Mouse (Mus musculus) spleen, adult 18-20 months (tissue): Measurements from ENCODE around the gene Ccl27a.
A peak's percentile ranks its signal among the peaks of the same experiment; 100 is the strongest.

Experiments used
- DNase-seq, 2 experiments: peaks; one replicate each; pipeline ENCODE4 v3.0.0; 2022; ENCODE audit warnings: mixed read lengths in 2 of 2

The Ccl27a gene

DNA sequence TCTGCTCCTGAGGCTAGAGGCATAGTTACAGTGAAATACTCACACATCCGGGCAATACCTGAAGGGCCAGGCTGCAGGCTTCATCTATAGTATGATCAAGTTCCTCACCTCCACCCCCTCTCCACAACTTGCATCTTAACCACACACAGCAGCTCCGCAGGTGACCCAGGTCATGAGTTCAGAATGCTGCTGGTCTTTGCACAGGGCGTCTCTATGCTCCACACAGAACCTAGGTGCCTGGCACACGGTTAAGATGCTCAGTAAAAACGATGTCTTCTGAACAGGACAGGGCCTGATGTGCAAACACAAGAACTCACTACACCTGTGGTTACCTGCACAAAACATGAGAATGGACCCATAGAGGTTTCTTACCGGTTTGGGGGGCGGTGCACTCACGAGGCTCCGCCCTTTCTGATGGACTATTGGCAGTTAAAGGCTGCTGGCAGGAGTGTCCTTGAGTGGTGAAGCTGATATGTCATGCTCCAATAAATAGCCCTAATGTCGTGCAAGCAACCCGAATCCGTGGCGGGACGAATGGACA is 19.2 kb downstream of the Ccl27a start, which contains the start of gene Galt:
Gene Galt (plus strand): TSS at position 432 of the 541 bp plus-strand sequence.
- DNase-seq = no peak

DNA sequence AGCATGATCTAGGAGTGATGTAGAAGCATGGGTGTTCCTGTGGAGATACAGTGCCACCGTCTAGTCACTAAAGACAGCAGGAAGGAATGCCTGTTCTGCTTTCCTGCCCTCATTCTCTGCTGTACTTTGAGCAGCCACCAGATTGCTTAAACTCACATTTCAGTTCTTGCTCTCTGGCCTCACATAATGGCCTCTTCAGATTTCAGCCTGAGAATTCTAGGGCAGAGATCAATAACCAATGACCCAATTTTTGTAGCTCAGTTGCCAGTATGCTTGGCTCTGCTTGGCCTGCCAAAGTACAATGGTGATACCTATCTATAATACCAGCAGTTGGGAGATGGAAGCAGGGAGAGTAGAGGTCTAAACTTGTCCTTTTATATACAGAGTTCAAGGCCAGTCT is 29.0 kb downstream of the Ccl27a start:
- no peak for DNase-seq

DNA sequence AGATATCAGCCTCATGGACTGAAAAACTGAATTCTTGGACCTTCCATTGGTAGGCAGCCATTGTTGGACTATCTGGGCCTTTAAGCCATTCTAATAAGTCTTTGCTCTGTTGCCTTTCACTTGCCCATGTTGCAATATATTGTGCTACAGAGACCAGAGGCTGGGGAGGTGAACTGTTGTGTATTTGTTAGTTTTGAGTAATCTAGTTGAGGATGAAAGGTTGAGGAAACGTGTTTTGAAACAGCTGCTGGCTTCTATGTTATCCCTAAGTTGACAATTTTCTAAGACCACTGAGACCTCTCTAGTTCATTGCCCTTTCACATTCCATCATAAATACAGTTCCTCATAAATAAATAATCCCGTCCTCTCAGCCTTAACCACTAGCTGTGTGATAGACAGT is 29.9 kb downstream of the Ccl27a start:
- DNase-seq = no peak

DNA sequence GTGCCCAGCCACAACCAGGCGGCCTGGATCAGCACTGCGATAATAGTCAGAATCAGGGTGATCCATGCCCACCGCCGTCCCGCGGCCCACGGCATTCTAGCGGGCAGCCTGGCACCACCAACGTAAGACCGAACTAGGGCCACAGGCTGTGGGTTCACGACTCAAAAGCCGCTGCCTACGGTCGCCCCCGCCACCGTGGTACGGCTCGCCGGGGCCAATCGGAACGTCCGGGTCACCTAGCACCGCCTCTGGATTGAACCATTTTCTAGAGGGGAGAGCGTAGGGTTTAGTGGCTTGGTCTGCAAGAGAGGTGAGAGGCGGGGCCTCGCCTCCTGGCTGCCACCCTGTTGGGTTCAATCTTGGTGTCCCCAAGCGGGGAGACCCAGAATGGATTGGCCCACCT is 32.9 kb downstream of the Ccl27a start:
- DNase-seq = peak; percentile 91

DNA sequence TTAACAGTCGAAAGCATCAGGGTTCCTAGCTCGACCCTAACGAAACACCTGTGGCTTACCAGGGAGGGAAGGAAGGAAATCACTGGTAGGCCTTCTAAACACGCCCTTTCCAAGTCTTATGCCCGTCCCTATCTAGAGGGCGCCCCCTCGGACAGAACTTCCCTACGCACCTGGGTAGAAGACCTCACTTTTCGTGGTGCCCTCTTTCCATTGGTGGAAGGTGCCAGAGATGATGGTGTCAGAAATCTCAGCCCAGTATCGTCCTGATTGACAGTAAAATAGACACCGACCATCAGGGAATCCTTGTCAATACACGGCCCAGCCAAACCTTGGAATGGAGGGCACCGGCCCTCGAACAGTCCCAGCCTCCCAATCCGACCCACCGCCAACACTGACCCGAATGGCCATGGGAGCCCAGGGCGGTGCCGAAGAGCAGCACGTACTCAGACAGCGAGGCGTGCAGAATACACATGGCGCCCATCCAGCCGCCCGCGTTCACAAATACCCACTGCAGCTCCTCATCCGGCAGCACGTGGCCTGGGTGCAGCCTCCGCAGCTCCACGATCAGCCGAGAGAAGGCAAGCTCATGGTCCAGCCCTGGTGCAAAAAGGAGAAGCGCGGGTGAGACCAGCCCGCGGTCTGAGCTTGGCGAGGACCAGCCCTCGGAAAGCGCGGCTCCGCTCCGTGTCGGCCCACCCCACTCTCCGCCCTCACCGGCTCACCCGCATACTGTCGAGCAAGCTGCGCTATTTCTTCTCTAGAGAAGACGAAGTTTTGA is 33.5 kb downstream of the Ccl27a start:
- peak in 1 of 2 experiments; percentile 46 for DNase-seq

DNA sequence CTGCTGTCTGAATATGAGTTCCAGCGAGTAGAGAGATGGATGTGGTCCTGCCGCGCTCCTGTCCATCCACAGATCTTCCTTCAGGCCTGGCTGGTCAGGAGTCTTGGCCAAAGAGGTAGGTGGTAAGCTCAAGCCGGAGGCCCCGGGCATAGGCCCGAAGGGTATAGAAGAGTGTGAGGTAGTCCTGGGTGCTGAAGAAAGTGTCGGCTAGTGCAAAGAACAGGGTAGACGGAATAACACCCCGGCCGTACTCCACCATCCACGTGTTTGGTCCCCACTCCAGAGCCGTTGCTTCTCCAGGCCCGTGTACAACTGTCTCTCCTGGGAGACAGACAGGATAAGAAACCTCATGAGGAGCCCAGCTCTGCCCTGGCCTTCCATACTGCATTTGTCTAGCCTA is 34.8 kb downstream of the Ccl27a start:
- DNase-seq = no peak

DNA sequence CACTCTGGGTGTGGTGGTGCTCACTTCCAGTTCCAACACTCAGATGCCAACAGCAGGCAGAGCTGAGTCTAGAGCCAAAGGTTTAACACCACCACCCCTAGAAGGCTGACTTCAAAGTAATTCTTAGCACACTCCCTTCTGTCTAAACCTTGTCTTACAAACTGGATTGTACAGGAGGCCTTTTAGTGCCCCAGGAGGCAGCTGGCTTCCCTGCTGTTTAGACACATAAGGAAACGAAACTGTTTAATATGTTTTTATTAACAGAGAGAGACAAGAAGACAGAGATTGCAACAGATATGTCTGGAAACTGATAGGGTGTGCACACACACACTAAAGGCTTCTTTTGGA is 35.8 kb downstream of the Ccl27a start:
- no peak for DNase-seq

DNA sequence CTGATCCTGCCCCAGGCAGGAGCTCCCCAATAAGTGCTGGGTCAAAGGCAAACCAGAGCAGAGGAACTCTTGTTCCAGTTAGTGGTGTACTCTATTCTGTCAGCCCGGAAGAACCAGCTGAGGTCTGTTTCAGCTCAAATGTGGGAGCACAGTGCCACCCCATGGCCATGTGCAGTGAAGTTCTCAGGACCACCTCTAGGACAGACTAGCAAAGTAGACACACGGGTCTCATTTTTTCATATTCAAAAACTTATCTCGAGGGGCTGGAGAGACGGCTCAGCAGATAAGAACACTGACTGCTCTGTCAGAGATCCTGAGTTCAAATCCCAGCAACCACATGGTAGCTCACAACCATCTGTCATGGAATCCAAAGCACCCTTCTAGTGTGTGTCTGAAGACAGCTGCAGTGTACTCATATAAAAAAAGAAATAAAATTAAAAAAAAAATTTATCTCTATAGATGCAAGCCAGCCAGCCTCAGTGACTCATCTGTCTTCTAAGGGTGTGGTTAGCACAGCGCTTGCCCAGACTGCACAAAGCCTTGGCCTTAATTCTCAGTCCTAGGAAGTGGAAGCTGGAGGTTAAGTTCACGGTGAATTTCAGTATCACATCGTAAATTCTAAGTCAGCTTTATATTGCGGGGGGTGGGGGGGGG is 36.3 kb downstream of the Ccl27a start:
- DNase-seq = peak; percentile 58 to 75

DNA sequence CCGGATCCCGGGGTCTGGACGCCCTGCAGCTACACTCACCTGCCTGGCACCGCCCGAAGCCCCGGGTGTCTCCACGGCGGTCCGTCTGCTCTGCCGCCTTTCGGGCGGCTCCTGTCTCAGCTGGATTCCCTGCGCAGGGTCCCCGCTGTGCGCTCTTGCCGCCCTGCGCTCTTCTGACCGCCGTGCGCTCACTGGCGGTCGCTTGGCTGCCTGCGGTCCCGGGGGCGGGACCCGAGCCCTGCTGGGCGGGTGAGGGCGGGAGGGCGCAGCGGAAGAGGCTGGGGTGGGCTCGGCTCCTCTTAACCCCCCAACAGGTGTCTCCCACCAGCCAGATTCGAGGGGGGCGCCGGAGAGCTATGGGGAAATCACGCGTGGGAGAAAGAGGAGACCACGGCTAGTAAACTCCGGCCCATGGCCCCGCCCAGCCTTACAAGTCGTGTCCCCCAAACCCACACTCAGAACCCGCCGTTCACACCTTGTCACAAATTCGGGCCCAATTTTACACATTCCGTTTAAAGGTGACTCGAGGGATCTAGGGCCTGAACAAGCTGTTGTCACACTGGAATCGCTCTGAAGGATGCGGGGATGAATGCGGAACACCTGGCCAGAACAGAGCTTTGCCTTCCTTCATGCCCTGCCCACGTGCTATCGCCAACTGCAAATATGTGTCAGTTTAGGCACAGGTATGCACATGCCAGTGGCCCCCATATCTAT is 42.8 kb downstream of the Ccl27a start, which contains the start of gene Arid3c:
Gene Arid3c (minus strand): TSS at position 91 of the 714 bp plus-strand sequence.
- DNase-seq = no peak

DNA sequence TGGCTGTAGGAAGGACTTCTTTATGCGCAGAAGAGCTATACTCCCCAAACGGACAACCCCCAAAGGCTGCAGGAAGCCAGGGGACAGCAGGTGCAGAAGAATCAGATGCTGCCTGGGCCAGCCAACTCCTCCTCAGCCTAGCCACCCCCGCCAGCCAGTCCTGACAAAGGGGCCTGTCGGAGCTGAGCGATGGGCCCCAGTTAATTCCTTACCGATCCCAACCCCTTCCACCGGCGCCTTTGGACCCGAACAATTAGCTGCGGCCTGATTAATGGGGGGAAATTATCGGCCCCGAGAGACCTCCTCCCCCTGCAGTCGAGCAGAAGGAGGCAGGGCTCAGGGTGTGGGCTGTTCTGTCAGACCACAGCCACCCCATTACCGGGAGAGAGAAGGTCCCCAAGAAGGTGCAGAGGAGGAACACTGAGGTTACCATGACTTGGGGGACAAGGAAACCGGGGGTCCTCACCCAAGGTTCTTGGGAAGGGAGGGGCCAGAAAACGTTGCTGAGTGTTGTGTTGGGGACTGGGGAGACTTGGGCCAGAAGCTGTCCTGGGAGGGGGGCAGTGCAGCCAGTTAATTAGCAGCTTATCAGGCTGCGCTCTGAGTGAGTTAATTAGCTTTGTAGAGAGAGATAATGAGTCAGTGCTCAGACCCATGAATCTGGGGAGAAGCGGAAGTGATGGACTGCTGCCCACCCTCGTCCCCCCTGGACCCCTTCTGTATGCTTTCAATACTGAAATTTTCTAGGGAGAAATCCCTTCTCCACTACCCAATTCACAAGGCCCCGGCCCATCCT is 47.0 kb downstream of the Ccl27a start:
- DNase-seq = no peak

DNA sequence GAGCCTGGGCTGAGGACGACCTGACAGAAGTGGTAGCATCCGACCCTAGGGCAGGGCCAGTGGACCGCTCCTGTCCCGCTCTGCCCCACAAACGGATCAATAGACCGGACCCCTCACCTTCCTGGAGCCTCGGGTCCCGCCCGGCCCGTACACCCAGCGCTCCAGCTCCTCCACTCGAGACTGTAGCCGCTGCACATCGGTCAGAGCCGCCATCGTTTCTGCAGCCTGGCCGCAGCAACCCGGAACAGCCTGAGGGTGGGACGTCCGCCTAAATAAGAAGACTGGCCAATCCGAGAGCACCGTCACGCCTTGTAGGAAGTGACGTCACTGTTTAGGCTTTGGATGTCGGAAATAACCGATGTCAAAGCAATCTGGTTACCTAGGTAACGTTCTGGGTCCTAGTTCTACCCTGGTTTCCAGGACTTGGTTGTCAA is 51.1 kb downstream of the Ccl27a start, which contains the start of gene Dctn3:
Gene Dctn3 (minus strand): TSS at position 253 of the 434 bp plus-strand sequence.
- peak; percentile 70 to 72 for DNase-seq
